Mouse (Mus musculus) stomach, embryonic 14.5 days (tissue): ENCODE data around the gene Slc17a8. TPM values are rescaled to one million over a fixed set of nuclear protein-coding genes. Genes with fewer than 3 reads are reported as not detected.

Source experiments
- ATAC-seq: fragments of 200-750 bp; cut with Nextera tagmentation; 2 replicates; pipeline ENCODE4 v1.8.0; 2017; ENCODE audit warnings: low read depth, moderate TSS enrichment; ENCODE audit not compliant: insufficient number of reproducible peaks, insufficient read depth, low FRiP score
- H3K27ac ChIP-seq: fragments of 300-500 bp; sonication (generic); 2 replicates; pipeline ENCODE4 v1.5.1; 2014; ENCODE audit warnings: mild to moderate bottlenecking, low read length, moderate library complexity, mixed read lengths
- H3K27me3 ChIP-seq: fragments of 300-500 bp; sonication (generic); 2 replicates; pipeline ENCODE4 v1.6.1; 2014; ENCODE audit warnings: low read length, control low read depth, mixed read lengths; ENCODE audit not compliant: control insufficient read depth, insufficient read depth
- H3K36me3 ChIP-seq: fragments of 300-500 bp; sonication (generic); 2 replicates; pipeline ENCODE4 v1.6.1; 2014; ENCODE audit warnings: mild to moderate bottlenecking, control low read depth, low read length, moderate library complexity, mixed read lengths; ENCODE audit not compliant: control insufficient read depth, insufficient read depth
- H3K4me1 ChIP-seq: fragments of 300-500 bp; sonication (generic); 2 replicates; pipeline ENCODE4 v1.6.1; 2014; ENCODE audit warnings: low read length, control low read depth, mixed read lengths; ENCODE audit not compliant: control insufficient read depth, insufficient read depth
- H3K4me2 ChIP-seq: fragments of 300-500 bp; sonication (generic); replicated peaks from 2 replicates; pipeline ENCODE4 v1.6.1; 2014; ENCODE audit warnings: low read depth, low read length, control low read depth
- H3K4me3 ChIP-seq: fragments of 300-500 bp; sonication (generic); 2 replicates; pipeline ENCODE4 v1.5.1; 2014; ENCODE audit warnings: low read depth, low read length, control low read depth
- H3K9ac ChIP-seq: fragments of 300-500 bp; sonication (generic); replicated peaks from 2 replicates; pipeline ENCODE4 v1.6.1; 2014; ENCODE audit warnings: low read depth, mild to moderate bottlenecking, control low read depth, low read length, moderate library complexity, mixed read lengths
- H3K9me3 ChIP-seq: fragments of 300-500 bp; sonication (generic); 2 replicates; pipeline ENCODE4 v1.6.1; 2016; ENCODE audit warnings: low read depth, low read length, control low read depth; ENCODE audit not compliant: control insufficient read depth
- WGBS: fragments of 180-500 bp; shearing (Covaris S2); extraction: QIAGEN DNeasy Blood & Tissue Kit; methylation state at CpG from one replicate; pipeline ENCODE4 v1.1.7; 2014; 5-methylcytosine and 5-hydroxymethylcytosine counted together
- polyA plus RNA-seq: library from polyadenylated mRNA; unstranded; fragments of >200 nt; fragmentation: Nextera tagmentation; extraction: Ambion mirVana; gene quantifications from 2 replicates; pipeline ENCODE4 v1.2.1, GENCODE M21; 2014

The Slc17a8 gene
- polyA plus RNA-seq, 1 experiment from 2014 or later: not detected

DNA sequence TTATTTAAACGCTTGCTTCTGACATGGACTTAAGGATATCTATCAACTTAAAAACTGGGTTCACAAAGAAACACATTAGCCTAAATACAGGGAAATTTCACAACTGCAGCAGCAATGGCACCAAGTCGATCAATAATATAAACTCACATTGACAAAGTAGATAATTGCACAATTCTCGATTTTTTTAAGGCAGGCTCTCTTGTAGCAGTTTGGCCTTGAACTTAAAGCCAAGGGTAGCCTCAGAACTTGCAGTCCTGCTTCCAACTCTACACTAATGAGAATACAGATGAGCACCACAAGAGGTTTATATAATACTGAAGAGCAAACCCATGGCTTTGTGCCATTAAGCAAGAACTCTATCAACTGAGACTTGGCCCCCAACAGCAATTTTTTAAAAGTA lies 15.9 kb upstream of the Slc17a8 start:
- no peak for ATAC-seq
- Histone ChIP-seq H3K27ac (no peak overlapping the region), H3K4me2 (no peak overlapping the region), H3K27me3 (no peaks in the 10 kb centered on the region), H3K36me3 (peaks cover 15% of the 10 kb centered on the region), H3K9ac (no peak overlapping the region), H3K9me3 (no peaks in the 10 kb centered on the region), H3K4me1 (no peaks in the 10 kb centered on the region), H3K4me3 (no peak overlapping the region)
- WGBS: 74% methylated on average over 3 of the region's 3 CpGs

DNA sequence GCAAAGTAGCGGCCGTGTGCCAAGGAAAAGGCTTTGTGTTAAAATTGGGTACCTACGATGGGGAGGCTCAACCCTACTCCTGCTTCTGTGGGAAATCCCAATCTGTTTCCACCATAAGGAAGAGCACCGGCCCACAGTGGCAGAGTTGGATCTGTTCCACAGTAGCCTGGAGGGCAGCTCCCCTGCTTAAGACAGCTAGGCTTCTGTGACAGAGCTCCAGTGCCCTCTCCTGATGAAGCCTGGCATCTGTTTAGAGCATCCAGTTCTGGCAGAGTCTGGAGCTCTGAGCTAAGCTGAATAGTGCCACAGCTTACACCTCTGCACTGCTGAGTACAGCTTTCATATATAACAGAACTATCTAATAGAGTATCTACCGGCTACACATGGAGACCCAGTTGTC lies 14.0 kb upstream of the Slc17a8 start:
- Histone ChIP-seq H3K9me3 (no peaks in the 10 kb centered on the region), H3K27ac (no peak overlapping the region), H3K4me1 (no peaks in the 10 kb centered on the region), H3K4me3 (no peak overlapping the region), H3K9ac (no peak overlapping the region), H3K36me3 (no peaks in the 10 kb centered on the region; the same call in 1 of the 2 replicates), H3K4me2 (no peak overlapping the region), H3K27me3 (no peaks in the 10 kb centered on the region)
- 90% methylated on average over 5 of the region's 5 CpGs for WGBS
- no peak for ATAC-seq

DNA sequence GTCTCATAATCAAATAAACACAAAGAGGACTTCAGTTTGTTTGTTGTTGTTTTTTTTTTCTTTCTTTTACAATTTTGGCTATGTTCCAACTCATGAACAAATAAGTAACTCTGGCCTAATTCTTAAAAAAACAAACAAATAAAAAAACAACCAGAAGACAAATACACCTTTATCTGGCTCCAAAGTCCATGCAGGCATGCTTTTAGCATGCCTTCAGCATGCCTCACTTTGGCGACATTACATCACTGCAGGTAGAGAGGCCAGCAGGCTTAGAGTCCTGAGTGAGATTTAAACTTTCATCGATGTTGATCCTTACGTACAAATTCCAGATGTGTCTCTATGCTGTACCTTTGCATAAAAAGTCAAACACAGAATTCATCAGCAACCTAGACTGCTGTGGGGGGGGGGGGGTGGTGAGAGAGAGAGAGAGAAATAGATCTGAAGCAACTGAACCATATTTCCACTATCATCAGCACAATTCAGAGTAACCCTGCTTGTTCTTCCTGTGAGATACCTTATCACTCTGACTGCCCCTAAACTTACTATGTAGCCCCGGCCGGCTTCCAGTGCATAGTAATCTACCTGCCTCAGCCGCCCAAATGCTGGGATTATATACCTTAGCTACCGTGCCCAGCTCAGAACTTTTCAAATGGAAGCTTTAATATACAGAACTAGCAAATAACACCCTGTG lies 12.8 kb upstream of the Slc17a8 start:
- ATAC-seq: no peak

DNA sequence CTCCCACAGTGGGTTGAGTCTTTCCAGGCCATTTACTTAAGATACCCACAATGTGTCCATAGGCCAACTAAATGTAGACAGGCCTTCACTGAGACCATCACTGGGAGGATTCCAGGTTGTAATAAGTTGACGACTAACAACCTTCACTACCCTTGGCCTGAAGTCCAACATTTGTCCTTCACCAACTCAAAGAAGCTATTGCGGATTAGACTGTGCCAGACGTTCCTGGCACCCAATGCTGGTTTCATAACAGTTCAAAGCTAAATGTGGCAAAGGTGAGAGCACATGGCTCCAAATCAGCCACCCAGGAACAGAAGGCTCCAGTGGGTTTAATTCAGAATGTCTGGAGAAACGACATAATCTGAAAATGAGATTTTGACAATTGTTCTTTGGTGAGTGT lies 12.1 kb upstream of the Slc17a8 start:
- H3K4me1 ChIP-seq: no peaks in the 10 kb centered on the region
- ATAC-seq: no peak
- H3K9ac ChIP-seq: no peak overlapping the region
- no peak overlapping the region for H3K27ac ChIP-seq
- no peak overlapping the region for H3K4me2 ChIP-seq
- no peaks in the 10 kb centered on the region for H3K36me3 ChIP-seq
- WGBS: 86% methylated on average over 4 of the region's 4 CpGs
- H3K4me3 ChIP-seq: no peak overlapping the region
- no peaks in the 10 kb centered on the region for H3K9me3 ChIP-seq
- H3K27me3 ChIP-seq: no peaks in the 10 kb centered on the region

More for the DNA sequence above, 12.8 kb upstream of the Slc17a8 start:
- Histone ChIP-seq H3K36me3 (no peaks in the 10 kb centered on the region), H3K27me3 (no peaks in the 10 kb centered on the region), H3K4me3 (no peak overlapping the region), H3K9ac (no peak overlapping the region), H3K27ac (no peak overlapping the region), H3K4me2 (no peak overlapping the region), H3K9me3 (no peaks in the 10 kb centered on the region), H3K4me1 (no peaks in the 10 kb centered on the region)
- 81% methylated on average over 7 of the region's 7 CpGs for WGBS

DNA sequence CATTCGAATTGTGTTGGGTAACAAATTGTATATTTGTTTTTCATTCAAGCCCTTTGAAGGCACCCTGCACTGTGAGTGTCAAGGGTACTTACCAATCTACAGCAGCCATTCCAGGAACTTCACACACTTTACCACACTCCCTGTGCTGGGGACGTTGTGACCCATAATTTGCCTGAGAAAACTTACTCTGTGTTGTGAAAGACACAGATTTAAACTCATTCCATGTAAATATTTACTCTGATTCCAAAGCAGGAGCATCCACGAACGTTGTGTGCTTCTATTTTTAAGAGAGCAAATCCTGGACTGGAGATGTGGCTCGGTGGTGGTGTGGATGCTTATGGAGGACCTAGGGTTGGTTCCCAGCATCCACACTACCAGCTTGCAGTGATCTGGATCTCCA lies 10.8 kb upstream of the Slc17a8 start:
- Histone ChIP-seq H3K4me2 (no peak overlapping the region), H3K4me1 (no peaks in the 10 kb centered on the region), H3K9ac (no peak overlapping the region), H3K27me3 (no peaks in the 10 kb centered on the region), H3K27ac (no peak overlapping the region), H3K9me3 (no peaks in the 10 kb centered on the region), H3K4me3 (no peak overlapping the region), H3K36me3 (no peaks in the 10 kb centered on the region)
- 51% methylated on average over 5 of the region's 5 CpGs for WGBS
- no peak for ATAC-seq

DNA sequence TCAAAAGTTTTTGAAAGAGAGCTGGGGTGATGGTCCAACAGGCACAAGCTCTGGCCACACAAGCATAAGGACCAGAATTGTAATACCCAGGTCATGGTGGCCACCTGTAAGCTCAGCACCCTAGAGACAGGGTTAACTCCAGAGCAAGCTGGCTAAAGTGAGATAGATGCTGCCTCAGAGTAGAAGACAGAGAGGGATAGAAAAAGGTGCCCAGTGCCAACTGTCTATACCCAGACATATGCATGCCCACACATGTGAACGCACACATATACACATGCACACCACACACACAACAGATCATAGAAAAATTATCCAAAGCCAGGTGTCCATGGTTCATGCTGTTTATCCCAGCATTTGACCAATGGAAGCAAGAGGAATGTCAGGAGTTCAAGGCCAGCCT lies 9.5 kb upstream of the Slc17a8 start:
- 96% methylated on average over 1 of the region's 1 CpGs for WGBS
- Histone ChIP-seq H3K4me3 (no peak overlapping the region), H3K27me3 (no peaks in the 10 kb centered on the region), H3K27ac (no peak overlapping the region), H3K36me3 (no peaks in the 10 kb centered on the region), H3K4me2 (no peak overlapping the region), H3K9me3 (no peaks in the 10 kb centered on the region), H3K9ac (no peak overlapping the region), H3K4me1 (no peaks in the 10 kb centered on the region)
- no peak for ATAC-seq

- no peaks in the 10 kb centered on the region for H3K36me3 ChIP-seq
- H3K27ac ChIP-seq: no peak overlapping the region
- no peaks in the 10 kb centered on the region for H3K9me3 ChIP-seq
- ATAC-seq: 0 out of 2 replicates have a peak, but pooled peaks have one; percentile 35
- no peaks in the 10 kb centered on the region for H3K4me1 ChIP-seq
- 28% methylated on average over 3 of the region's 3 CpGs for WGBS
- no peak overlapping the region for H3K9ac ChIP-seq
- H3K4me3 ChIP-seq: no peak overlapping the region
- no peak overlapping the region for H3K4me2 ChIP-seq
- no peaks in the 10 kb centered on the region for H3K27me3 ChIP-seq
Observed at GRCm38 (mm10) chr10:89630052-89630451, 9.0 kb upstream of the Slc17a8 start.

DNA sequence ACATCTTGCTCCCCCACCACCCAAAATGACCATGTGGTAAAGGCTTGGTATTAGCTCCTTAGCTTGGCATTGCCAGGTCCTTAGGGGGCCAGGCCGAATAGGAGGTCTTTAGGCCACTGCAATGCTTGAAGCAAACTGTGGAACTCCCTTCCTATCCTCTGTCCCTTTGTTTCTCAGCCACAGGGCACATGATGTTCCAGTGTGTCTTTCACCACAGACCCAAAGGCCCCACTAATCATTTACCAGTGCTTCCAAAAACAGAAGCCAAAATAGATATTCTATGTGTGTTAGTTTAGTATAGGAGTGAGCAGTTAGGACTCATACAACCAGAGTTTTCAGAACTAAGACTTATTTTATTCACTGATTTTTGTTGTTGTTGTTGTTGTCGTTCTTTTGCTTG lies 5.7 kb upstream of the Slc17a8 start:
- no peak overlapping the region for H3K4me3 ChIP-seq
- WGBS: 93% methylated on average over 2 of the region's 2 CpGs
- H3K4me2 ChIP-seq: no peak overlapping the region
- no peak overlapping the region for H3K9ac ChIP-seq
- ATAC-seq: no peak
- H3K27me3 ChIP-seq: no peaks in the 10 kb centered on the region
- H3K36me3 ChIP-seq: no peaks in the 10 kb centered on the region
- no peaks in the 10 kb centered on the region for H3K4me1 ChIP-seq
- no peak overlapping the region for H3K27ac ChIP-seq
- no peaks in the 10 kb centered on the region for H3K9me3 ChIP-seq

- Histone ChIP-seq H3K36me3 (no peaks in the 10 kb centered on the region), H3K9ac (no peak overlapping the region), H3K27ac (no peak overlapping the region), H3K4me3 (no peak overlapping the region), H3K4me2 (no peak overlapping the region), H3K9me3 (no peaks in the 10 kb centered on the region), H3K4me1 (no peaks in the 10 kb centered on the region), H3K27me3 (no peaks in the 10 kb centered on the region)
- no peak for ATAC-seq
- 70% methylated on average over 2 of the region's 2 CpGs for WGBS
Observed at GRCm38 (mm10) chr10:89624196-89624595, 3.1 kb upstream of the Slc17a8 start.
